Mouse (Mus musculus) bone marrow, adult 2 months (tissue): ENCODE measurements at regions not wholly inside any gene's neighbourhood (a gene's known extent, or its start where the extent isn't known, plus 50 kb on each side); places are given as distances from the start of the nearest gene placed in this dataset.

ENCODE experiments used
- H3K27ac ChIP-seq: fragments of 200-500 bp; 2 replicates; pipeline ENCODE4 v1.5.1; 2012; ENCODE audit warnings: low read depth, mild to moderate bottlenecking, control low read depth, inconsistent platforms, low read length; ENCODE audit not compliant: control insufficient read depth, poor library complexity, insufficient read depth
- H3K4me1 ChIP-seq: fragments of 200-500 bp; 2 replicates; pipeline ENCODE4 v1.6.1; 2011; ENCODE audit warnings: low read length; ENCODE audit not compliant: control insufficient read depth, insufficient read depth
- H3K4me3 ChIP-seq: fragments of 200-500 bp; replicated peaks from 2 replicates; pipeline ENCODE3; 2011; ENCODE audit warnings: mild to moderate bottlenecking, low read depth, low read length, control low read depth; ENCODE audit not compliant: control insufficient read depth
- CTCF ChIP-seq: fragments of 200-500 bp; IDR thresholded peaks from 2 replicates; pipeline ENCODE4 v1.5.1; 2011; ENCODE audit warnings: low read length, control low read depth; ENCODE audit not compliant: control insufficient read depth, insufficient read depth
- POLR2A ChIP-seq: fragments of 200-500 bp; IDR thresholded peaks from 2 replicates; pipeline ENCODE4 v1.6.1; 2011; ENCODE audit warnings: low read depth, mild to moderate bottlenecking, control low read depth, low read length, borderline replicate concordance; ENCODE audit not compliant: control insufficient read depth
- WGBS: fragments of 180-500 bp; shearing (Covaris S2); methylation state at CpG from one replicate; pipeline ENCODE4 v1.1.7; 2018; 5-methylcytosine and 5-hydroxymethylcytosine counted together

DNA sequence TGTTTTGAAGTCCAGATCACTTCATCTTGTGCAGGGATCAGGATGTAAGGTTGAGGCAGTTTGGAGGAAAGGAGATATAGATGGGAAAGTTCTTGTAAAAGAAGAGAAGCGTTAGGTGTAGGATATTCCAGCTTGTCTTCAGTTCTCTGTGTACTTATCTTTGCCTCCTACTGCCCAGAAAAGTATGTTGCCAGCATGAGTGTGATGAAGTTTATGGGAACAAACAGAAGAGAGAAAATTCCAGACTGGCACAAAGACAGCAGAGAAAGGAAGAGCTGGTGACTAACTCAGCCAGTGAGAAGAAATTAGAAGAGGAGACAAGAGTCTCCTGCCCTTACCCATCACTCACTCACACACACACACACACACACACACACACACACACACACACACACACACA is 582.5 kb downstream of the Gm19410 start:
- TF ChIP-seq POLR2A (no peak), CTCF (no peak)
- no peaks in the 10 kb centered on the region for H3K4me1 ChIP-seq
- no peak overlapping the region for H3K4me3 ChIP-seq
- WGBS = 83% methylated on average over 1 of the region's 1 CpGs
- no peak overlapping the region for H3K27ac ChIP-seq

DNA sequence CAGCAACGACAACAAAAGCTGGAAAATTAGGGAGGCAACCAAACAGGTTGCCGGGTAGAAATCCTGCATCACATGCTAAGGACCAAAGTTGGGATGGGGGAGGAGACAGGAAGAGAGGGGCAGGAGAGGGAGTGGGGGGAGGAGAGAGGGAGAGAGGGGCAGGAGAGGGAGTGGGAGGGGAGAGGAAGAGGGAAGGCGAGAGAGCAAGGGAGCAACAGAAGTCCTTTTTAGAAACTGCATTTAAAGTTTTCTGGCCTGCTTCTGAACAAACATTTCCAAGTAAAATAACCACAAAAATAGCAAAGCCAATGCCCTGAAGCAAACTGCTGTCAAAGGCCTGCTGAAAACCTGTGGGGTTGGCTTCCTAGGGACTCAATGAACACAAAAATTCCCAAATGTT is 589.3 kb downstream of the Gm19410 start:
- Histone ChIP-seq H3K27ac (no peak overlapping the region), H3K4me3 (no peak overlapping the region), H3K4me1 (no peaks in the 10 kb centered on the region)
- no peak for TF ChIP-seq POLR2A
- TF ChIP-seq CTCF = no peak
- WGBS = 50% methylated on average over 3 of the region's 3 CpGs

DNA sequence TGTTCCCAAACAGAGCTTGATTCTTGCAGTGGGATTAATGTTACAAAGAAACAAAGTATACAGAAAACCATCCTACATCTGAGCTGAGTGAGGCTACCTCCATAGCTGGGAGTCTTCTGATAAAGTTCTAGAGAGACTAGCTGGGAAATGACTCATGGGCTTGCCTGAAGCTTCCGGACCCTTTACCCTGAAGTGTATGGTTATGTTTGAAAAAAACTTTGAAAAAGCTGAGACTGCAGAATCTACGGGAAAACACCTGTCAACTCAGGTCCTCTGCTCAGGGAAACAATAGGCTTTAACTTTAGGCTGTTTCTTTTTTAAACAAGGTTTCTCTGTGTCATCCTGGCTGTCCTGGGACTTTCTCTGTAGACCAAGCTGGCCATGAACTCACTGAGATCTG is 593.4 kb downstream of the Gm19410 start:
- TF ChIP-seq POLR2A (no peak), CTCF (no peak)
- Histone ChIP-seq H3K4me3 (no peak overlapping the region), H3K4me1 (no peaks in the 10 kb centered on the region), H3K27ac (no peak overlapping the region)
- 63% methylated on average over 2 of the region's 2 CpGs for WGBS

DNA sequence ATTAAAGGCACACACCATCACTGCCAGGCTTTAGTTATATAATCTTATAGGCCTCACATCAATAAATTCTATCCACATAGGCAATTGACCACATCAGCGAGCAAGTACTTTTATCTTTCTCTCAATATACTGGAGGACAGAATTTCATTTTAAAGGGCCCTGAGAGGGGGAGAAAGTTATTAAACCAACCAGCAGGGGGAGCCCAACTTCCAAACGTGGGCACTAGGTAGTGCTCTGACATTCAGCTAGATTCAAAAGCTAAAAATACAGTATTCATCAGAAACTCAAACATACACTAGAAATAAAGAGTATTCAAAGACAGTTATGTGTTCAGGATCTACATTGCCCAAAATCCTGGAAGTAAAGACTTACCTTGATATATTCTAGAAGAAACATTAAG is 595.7 kb downstream of the Gm19410 start:
- Histone ChIP-seq H3K4me1 (no peaks in the 10 kb centered on the region), H3K27ac (no peak overlapping the region), H3K4me3 (no peak overlapping the region)
- no peak for TF ChIP-seq POLR2A
- peak; percentile 38; the same call in 1 of the 2 replicates for TF ChIP-seq CTCF
- 6% methylated on average over 2 of the region's 2 CpGs for WGBS

DNA sequence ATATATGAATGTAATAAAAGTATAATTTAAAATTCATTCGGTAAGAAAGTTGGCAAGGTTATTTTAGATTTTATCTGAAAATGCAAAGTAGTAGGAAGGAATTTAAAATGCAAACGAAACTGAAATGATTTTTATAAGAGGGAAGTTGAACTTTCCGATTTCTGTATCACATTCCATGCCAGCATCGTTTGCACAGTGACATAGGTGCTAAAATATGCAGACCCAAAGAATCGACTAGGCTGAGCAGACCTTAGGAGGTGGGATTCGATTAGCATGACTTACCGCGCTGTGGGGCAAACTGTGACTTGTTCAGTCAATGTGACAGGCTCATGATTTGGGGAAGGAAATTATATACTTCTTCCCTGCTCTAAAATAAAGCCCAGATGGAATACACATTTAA is 596.2 kb downstream of the Gm19410 start:
- no peaks in the 10 kb centered on the region for H3K4me1 ChIP-seq
- no peak overlapping the region for H3K4me3 ChIP-seq
- H3K27ac ChIP-seq = no peak overlapping the region
- TF ChIP-seq CTCF (no peak), POLR2A (no peak)
- WGBS = 35% methylated on average over 8 of the region's 8 CpGs

DNA sequence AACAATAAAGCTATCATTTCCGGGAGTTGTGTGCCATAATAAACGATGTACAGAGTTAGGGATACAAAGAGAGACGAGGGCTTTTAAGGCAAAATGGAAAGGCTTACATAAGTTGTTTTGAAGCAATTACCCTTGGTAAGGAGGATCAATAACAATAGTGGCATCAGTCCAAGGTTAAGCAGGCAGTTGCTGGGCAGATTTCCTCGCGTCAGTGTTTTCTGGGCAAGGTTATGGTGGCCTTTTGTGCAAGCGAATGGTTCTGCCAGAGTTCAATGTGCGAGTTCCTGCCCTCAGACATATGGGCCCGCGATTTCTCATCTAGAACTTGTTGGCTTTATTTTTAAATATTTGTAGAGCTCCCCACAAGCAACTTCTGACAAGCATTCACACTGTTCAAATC is 597.7 kb downstream of the Gm19410 start:
- WGBS = 78% methylated on average over 9 of the region's 9 CpGs
- H3K4me1 ChIP-seq = no peaks in the 10 kb centered on the region
- H3K27ac ChIP-seq = no peak overlapping the region
- H3K4me3 ChIP-seq = no peak overlapping the region
- TF ChIP-seq CTCF = no peak
- TF ChIP-seq POLR2A = no peak

DNA sequence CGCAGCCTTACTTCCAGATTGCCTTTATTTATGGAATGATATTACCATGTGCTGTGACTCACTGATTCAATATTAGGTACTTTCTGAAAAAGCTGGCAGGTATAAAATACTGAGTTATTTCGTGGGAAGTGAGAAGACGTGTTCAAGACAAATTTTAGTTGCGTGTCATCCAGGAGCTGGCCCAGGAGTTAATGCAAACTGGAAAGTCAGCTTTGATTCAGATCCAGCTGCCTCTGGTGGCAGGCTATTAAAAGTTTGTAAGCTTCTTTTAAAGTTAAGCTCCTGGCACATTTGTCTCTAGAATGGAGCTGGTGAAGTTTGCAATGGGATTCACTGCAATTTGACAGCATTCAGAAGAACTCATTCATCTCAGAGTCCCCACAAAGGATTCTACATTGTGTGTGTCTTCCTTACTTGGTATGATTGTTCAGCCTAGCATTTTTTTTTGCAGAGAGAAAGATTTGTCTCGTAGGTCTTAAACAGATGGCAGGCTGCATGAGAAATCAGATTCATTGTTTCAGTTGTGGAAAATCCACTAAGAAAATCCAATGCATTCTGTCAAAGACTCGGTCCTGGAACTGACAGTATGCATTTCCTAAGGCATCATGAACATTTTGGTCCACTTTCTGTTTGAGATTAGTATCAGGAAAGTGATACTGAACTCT is 599.1 kb downstream of the Gm19410 start:
- no peaks in the 10 kb centered on the region for H3K4me1 ChIP-seq
- 76% methylated on average over 6 of the region's 6 CpGs for WGBS
- no peak overlapping the region for H3K27ac ChIP-seq
- TF ChIP-seq POLR2A (no peak), CTCF (no peak)
- no peak overlapping the region for H3K4me3 ChIP-seq

DNA sequence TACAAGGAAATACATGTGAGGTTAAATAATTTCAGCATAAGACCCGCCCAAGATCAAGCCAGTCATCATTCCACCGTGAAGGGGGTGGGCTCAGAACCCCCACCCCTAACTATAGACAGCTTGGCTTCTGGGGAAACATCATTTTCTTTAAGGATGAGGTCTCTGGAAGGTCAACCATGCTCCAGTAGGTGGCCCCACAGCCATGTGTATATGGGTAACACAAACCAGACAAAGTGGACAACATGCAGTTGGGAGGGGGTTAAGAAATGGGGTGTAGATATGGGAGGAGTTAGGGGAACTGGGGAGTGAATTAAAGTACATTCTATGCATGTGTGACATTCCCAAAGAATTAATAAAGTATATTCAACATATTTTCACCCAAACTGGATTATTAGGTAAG is 600.4 kb downstream of the Gm19410 start:
- no peak overlapping the region for H3K27ac ChIP-seq
- WGBS = 62% methylated on average over 2 of the region's 2 CpGs

DNA sequence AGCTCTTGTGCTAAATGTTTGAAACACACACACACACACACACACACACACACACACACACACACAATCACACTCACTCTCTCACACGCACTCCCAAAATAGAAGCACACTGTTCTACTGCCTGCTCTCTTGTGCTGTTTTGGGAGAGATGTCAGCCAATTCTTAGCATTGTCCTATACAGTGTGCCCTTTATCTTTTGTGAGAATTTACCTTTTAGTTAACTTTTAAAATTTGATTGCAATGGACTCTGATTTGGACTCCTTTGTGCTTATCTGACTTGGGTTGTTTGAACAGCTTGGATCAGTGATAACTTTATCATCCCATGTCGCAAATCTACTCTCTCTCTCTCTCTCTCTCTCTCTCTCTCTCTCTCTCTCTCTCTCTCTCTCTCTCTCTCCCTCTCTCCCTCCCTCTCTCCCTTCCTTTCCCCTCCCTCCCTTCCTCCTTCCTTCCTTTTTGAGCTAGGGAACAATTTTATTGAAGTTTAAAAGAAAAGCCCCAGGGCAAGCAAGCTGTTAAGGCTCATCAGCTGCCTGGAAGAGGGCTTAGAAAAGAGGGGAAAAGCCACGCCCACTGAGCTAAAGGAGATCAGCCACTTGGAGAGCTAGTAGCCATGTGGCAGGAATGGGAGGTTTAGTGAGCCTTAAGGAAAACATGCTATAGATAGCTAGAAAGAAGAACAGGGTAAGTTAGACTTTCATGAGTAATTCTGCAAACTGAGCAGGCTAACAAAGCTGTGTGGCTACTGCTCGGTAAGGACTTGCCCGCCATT is 611.2 kb downstream of the Gm19410 start:
- Histone ChIP-seq H3K27ac (no peak overlapping the region), H3K4me3 (no peak overlapping the region), H3K4me1 (no peaks in the 10 kb centered on the region)
- no peak for TF ChIP-seq POLR2A
- TF ChIP-seq CTCF = no peak
- 87% methylated on average over 5 of the region's 5 CpGs for WGBS

More for the DNA sequence above, 600.4 kb downstream of the Gm19410 start:
- no peak overlapping the region for H3K4me3 ChIP-seq
- no peak for TF ChIP-seq POLR2A
- no peak for TF ChIP-seq CTCF
- H3K4me1 ChIP-seq = no peaks in the 10 kb centered on the region
